Mouse (Mus musculus) midbrain, embryonic 10.5 days (tissue): ENCODE data around the gene Pde10a. TPM values are rescaled to one million over a fixed set of nuclear protein-coding genes. Genes with fewer than 3 reads are reported as not detected.

Experiments
- DNase-seq: peaks from one replicate; pipeline ENCODE4 v3.0.0-alpha.2; 2017; ENCODE audit warnings: low spot score
- H3K27ac ChIP-seq: fragments of 300-500 bp; sonication (generic); replicated peaks from 2 replicates; pipeline ENCODE4 v1.5.1; 2016; ENCODE audit warnings: mild to moderate bottlenecking
- H3K27me3 ChIP-seq: fragments of 300-500 bp; sonication (generic); 2 replicates; pipeline ENCODE4 v1.6.1; 2016; ENCODE audit warnings: low read depth, mild to moderate bottlenecking; ENCODE audit not compliant: poor library complexity, severe bottlenecking
- H3K36me3 ChIP-seq: fragments of 300-500 bp; sonication (generic); 2 replicates; pipeline ENCODE4 v1.6.1; 2016; ENCODE audit warnings: mild to moderate bottlenecking, moderate library complexity
- H3K4me1 ChIP-seq: fragments of 300-500 bp; sonication (generic); 2 replicates; pipeline ENCODE4 v1.6.1; 2016
- H3K4me3 ChIP-seq: fragments of 300-500 bp; sonication (generic); 2 replicates; pipeline ENCODE4 v1.5.1; 2016; ENCODE audit warnings: mild to moderate bottlenecking, moderate library complexity
- H3K9me3 ChIP-seq: fragments of 300-500 bp; sonication (generic); replicated peaks from 2 replicates; pipeline ENCODE4 v1.6.1; 2016; ENCODE audit warnings: mild to moderate bottlenecking
- WGBS: fragments of 180-500 bp; shearing (Covaris S2); methylation state at CpG from one replicate; pipeline ENCODE4 v1.1.7; 2016; 5-methylcytosine and 5-hydroxymethylcytosine counted together
- polyA plus RNA-seq: library from polyadenylated mRNA; unstranded; fragments of >200 nt; fragmentation: Nextera tagmentation; extraction: Ambion mirVana; gene quantifications from 2 replicates; pipeline ENCODE4 v1.2.1, GENCODE M21; 2016

Gene Pde10a
- polyA plus RNA-seq, 1 experiment from 2014 or later: 5.3 TPM

DNA sequence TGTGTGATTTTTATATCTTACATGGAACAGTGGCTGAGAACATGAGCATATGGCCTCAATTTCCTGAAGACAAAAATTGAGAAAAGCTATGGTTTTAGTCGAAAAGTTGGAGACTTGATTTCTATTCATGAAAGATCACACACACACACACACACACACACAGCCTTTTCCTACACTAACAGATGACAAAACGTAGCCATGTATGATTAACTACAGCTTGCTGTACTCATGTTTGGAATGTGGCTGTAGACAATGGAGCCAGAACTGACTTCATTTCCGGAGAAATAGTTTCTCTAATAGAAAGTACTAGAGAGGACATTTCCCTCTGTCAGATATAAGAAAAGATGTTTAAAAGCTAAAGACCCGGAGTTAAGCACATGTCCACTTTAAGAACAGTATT is 334.3 kb downstream of the Pde10a start:
- 79% methylated on average over 4 of the region's 4 CpGs for WGBS

GRCm38 (mm10) chr17:8864638-8865497 is 339.7 kb downstream of the Pde10a start:
- Histone ChIP-seq H3K9me3 (no peaks in the 10 kb centered on the region), H3K27ac (no peak overlapping the region), H3K4me3 (no peak overlapping the region), H3K27me3 (no peaks in the 10 kb centered on the region), H3K4me1 (peaks cover 15% of the 10 kb centered on the region), H3K36me3 (no peaks in the 10 kb centered on the region)
- WGBS: 87% methylated on average over 8 of the region's 8 CpGs
- no peak for DNase-seq

More for the DNA sequence above, 334.3 kb downstream of the Pde10a start:
- Histone ChIP-seq H3K4me1 (peaks cover 18% of the 10 kb centered on the region), H3K4me3 (no peak overlapping the region), H3K27ac (no peak overlapping the region), H3K9me3 (no peaks in the 10 kb centered on the region), H3K36me3 (no peaks in the 10 kb centered on the region), H3K27me3 (peaks cover 8% of the 10 kb centered on the region; the same call in 1 of the 2 replicates)
- no peak for DNase-seq

DNA sequence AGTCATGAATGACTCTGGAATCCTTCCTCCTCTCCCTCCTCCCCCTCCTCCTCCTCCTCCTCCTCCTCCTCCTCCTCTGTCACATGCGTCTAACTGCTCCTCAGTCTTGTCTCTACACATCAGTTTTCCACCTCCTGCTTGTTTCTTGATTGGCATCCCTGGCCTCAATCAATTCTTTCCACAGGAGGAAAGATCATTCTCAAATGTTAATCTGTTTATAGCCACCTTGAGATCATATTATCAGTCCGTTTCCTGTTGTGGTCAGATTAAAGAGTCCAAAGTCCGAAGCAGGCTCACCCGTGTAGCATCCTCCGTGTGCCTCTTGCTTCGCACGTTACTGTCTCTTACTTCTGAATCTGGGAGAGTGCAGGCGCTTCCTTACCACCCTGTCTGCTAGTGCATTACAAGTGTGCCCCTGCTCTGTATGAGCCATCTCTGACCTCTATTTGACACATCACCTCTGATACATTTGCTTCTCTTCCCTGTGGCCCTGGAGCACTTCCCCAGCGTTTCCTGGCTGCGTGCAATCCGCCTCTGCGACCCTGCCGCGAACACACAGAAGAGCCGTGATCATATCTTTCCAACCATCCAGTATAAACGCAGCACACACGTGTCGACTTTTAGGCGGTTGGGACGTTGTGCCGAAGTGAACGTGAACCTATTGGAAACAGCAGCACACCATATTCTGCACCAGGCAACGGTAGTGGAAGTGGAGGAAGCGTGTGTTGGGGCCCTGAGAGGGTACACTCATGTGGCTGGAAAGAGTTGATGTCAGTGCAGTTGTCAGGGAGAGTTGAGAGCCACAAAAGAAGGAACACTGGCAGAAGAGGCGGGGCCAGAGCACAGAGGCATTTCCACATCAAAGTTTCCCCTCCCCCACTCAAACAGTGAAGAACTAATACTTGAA is 342.4 kb downstream of the Pde10a start:
- no peak overlapping the region for H3K4me3 ChIP-seq
- no peaks in the 10 kb centered on the region for H3K27me3 ChIP-seq
- 0 out of 2 replicates have a peak overlapping the region, but pooled peaks have one; percentile 25 for H3K27ac ChIP-seq
- DNase-seq: no peak
- H3K9me3 ChIP-seq: no peaks in the 10 kb centered on the region
- H3K36me3 ChIP-seq: no peaks in the 10 kb centered on the region
- peaks cover 24% of the 10 kb centered on the region for H3K4me1 ChIP-seq
- 84% methylated on average over 25 of the region's 25 CpGs for WGBS

DNA sequence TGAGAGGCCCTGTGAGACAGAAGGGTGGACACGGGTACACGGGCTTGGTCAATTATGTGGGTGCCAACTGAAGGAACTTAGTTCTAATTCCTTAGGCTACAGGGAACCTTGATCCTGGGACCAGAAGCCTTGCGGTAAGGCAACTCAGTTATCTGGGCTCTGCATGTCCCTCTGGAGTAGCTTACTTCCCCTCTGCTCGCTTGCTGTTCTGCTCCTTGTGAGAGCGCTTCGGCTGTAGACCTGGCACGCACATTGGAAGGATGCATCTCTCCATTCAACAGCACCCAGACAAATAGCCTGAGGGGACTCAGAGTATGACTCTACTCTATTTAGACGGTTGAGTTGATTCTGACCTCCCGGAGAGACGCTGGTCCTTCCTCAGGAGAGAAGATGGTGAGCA is 344.1 kb downstream of the Pde10a start:
- no peak overlapping the region for H3K27ac ChIP-seq
- no peak for DNase-seq
- H3K4me3 ChIP-seq: no peak overlapping the region
- peaks cover 29% of the 10 kb centered on the region for H3K4me1 ChIP-seq
- no peaks in the 10 kb centered on the region for H3K27me3 ChIP-seq
- 94% methylated on average over 10 of the region's 10 CpGs for WGBS
- no peaks in the 10 kb centered on the region for H3K36me3 ChIP-seq
- H3K9me3 ChIP-seq: no peaks in the 10 kb centered on the region

GRCm38 (mm10) chr17:8870848-8871247 is 345.7 kb downstream of the Pde10a start:
- Histone ChIP-seq H3K27me3 (no peaks in the 10 kb centered on the region), H3K27ac (no peak overlapping the region), H3K4me3 (no peak overlapping the region), H3K9me3 (no peaks in the 10 kb centered on the region), H3K4me1 (peaks cover 29% of the 10 kb centered on the region), H3K36me3 (no peaks in the 10 kb centered on the region)
- 87% methylated on average over 7 of the region's 7 CpGs for WGBS
- no peak for DNase-seq

GRCm38 (mm10) chr17:8871396-8871795 is 346.2 kb downstream of the Pde10a start:
- DNase-seq: no peak
- Histone ChIP-seq H3K4me1 (peaks cover 29% of the 10 kb centered on the region), H3K27ac (no peak overlapping the region), H3K4me3 (no peak overlapping the region), H3K9me3 (no peaks in the 10 kb centered on the region), H3K27me3 (no peaks in the 10 kb centered on the region), H3K36me3 (no peaks in the 10 kb centered on the region)
- WGBS: 94% methylated on average over 7 of the region's 7 CpGs

GRCm38 (mm10) chr17:8871997-8872593 is 346.9 kb downstream of the Pde10a start:
- Histone ChIP-seq H3K4me3 (no peak overlapping the region), H3K36me3 (no peaks in the 10 kb centered on the region), H3K9me3 (no peaks in the 10 kb centered on the region), H3K4me1 (peaks cover 29% of the 10 kb centered on the region), H3K27me3 (no peaks in the 10 kb centered on the region), H3K27ac (no peak overlapping the region; the same call in 1 of the 2 replicates)
- 62% methylated on average over 12 of the region's 12 CpGs for WGBS
- DNase-seq: no peak

GRCm38 (mm10) chr17:8872611-8873010 is 347.4 kb downstream of the Pde10a start:
- 81% methylated on average over 8 of the region's 8 CpGs for WGBS
- no peak for DNase-seq
- Histone ChIP-seq H3K4me1 (peaks cover 24% of the 10 kb centered on the region), H3K36me3 (no peaks in the 10 kb centered on the region), H3K9me3 (no peaks in the 10 kb centered on the region), H3K27me3 (no peaks in the 10 kb centered on the region), H3K27ac (no peak overlapping the region), H3K4me3 (no peak overlapping the region)

GRCm38 (mm10) chr17:8878056-8878455 is 352.9 kb downstream of the Pde10a start:
- Histone ChIP-seq H3K4me3 (no peak overlapping the region), H3K9me3 (no peaks in the 10 kb centered on the region), H3K4me1 (peaks cover under 1% of the 10 kb centered on the region; the same call in 1 of the 2 replicates), H3K36me3 (no peaks in the 10 kb centered on the region), H3K27me3 (no peaks in the 10 kb centered on the region), H3K27ac (no peak overlapping the region)
- no peak for DNase-seq
- WGBS: 67% methylated on average over 1 of the region's 1 CpGs

GRCm38 (mm10) chr17:8881711-8882110 is 356.5 kb downstream of the Pde10a start:
- no peaks in the 10 kb centered on the region for H3K36me3 ChIP-seq
- 91% methylated on average over 6 of the region's 6 CpGs for WGBS
- H3K4me1 ChIP-seq: peaks cover 18% of the 10 kb centered on the region
- DNase-seq: no peak
- no peak overlapping the region for H3K27ac ChIP-seq
- H3K9me3 ChIP-seq: no peaks in the 10 kb centered on the region
- no peaks in the 10 kb centered on the region for H3K27me3 ChIP-seq
- no peak overlapping the region for H3K4me3 ChIP-seq

GRCm38 (mm10) chr17:8884691-8885090 is 359.5 kb downstream of the Pde10a start:
- DNase-seq: no peak

GRCm38 (mm10) chr17:8885830-8886229 is 360.7 kb downstream of the Pde10a start:
- no peak for DNase-seq
- 85% methylated on average over 6 of the region's 6 CpGs for WGBS

More at GRCm38 (mm10) chr17:8884691-8885090, 359.5 kb downstream of the Pde10a start:
- H3K36me3 ChIP-seq: no peaks in the 10 kb centered on the region
- no peak overlapping the region for H3K27ac ChIP-seq
- peaks cover 21% of the 10 kb centered on the region for H3K4me1 ChIP-seq
- WGBS: 78% methylated on average over 5 of the region's 5 CpGs
- no peaks in the 10 kb centered on the region for H3K9me3 ChIP-seq
- no peak overlapping the region for H3K4me3 ChIP-seq
- no peaks in the 10 kb centered on the region for H3K27me3 ChIP-seq

More at GRCm38 (mm10) chr17:8885830-8886229, 360.7 kb downstream of the Pde10a start:
- no peak overlapping the region for H3K4me3 ChIP-seq
- no peaks in the 10 kb centered on the region for H3K27me3 ChIP-seq
- H3K9me3 ChIP-seq: no peaks in the 10 kb centered on the region
- H3K36me3 ChIP-seq: no peaks in the 10 kb centered on the region
- H3K4me1 ChIP-seq: peaks cover 21% of the 10 kb centered on the region
- H3K27ac ChIP-seq: no peak overlapping the region
